Mouse (Mus musculus) lung, adult 2 months (tissue): Measurements from ENCODE around the gene Mfsd13b. TPM values are rescaled to one million over a fixed set of nuclear protein-coding genes. Genes with fewer than 3 reads are reported as not detected.
"Not testable (repeated sequence)": the region's sequence is repeated elsewhere in the genome, so short reads cannot be mapped to it uniquely, and the experiment has no call there.

ENCODE experiments used
- DNase-seq: peaks from one replicate; pipeline ENCODE4 v3.0.0; 2022
- H3K4me1 ChIP-seq: fragments of 200-500 bp; 2 replicates; pipeline ENCODE4 v1.6.1; 2011; ENCODE audit warnings: low read length; ENCODE audit not compliant: control insufficient read depth, insufficient read depth
- H3K4me3 ChIP-seq: fragments of 200-500 bp; replicated peaks from 2 replicates; pipeline ENCODE3; 2011; ENCODE audit warnings: low read depth, mild to moderate bottlenecking, control low read depth, low read length; ENCODE audit errors: extremely low read depth
- CTCF ChIP-seq: fragments of 200-500 bp; IDR thresholded peaks from 2 replicates; pipeline ENCODE4 v1.5.1; 2011; ENCODE audit warnings: mild to moderate bottlenecking, low read length, control low read depth; ENCODE audit not compliant: insufficient read depth
- POLR2A ChIP-seq: fragments of 200-500 bp; IDR thresholded peaks from 2 replicates; pipeline ENCODE4 v1.6.1; 2011; ENCODE audit warnings: low read depth, mild to moderate bottlenecking, control low read depth, low read length, borderline replicate concordance; ENCODE audit errors: extremely low read depth
- WGBS: fragments of 180-500 bp; shearing (Covaris S2); methylation state at CpG from one replicate; pipeline ENCODE4 v1.1.7; 2018; 5-methylcytosine and 5-hydroxymethylcytosine counted together
- polyA plus RNA-seq: library from polyadenylated mRNA; depleted of rRNA; stranded (reverse); fragments of >200 nt; gene quantifications from 2 replicates; pipeline ENCODE4 v1.2.3, GENCODE M21; 2012

The Mfsd13b gene
- polyA plus RNA-seq, 1 experiment: 0.19 TPM

- WGBS: 66% methylated on average over 10 of the region's 10 CpGs
- no peak overlapping the region for H3K4me3 ChIP-seq
- no peaks in the 10 kb centered on the region for H3K4me1 ChIP-seq
- DNase-seq: no peak
- TF ChIP-seq POLR2A: no peak
- TF ChIP-seq CTCF: no peak
These were observed 32.2 kb downstream of the Mfsd13b start for GRCm38 (mm10) chr7:121014486-121014885.

DNA sequence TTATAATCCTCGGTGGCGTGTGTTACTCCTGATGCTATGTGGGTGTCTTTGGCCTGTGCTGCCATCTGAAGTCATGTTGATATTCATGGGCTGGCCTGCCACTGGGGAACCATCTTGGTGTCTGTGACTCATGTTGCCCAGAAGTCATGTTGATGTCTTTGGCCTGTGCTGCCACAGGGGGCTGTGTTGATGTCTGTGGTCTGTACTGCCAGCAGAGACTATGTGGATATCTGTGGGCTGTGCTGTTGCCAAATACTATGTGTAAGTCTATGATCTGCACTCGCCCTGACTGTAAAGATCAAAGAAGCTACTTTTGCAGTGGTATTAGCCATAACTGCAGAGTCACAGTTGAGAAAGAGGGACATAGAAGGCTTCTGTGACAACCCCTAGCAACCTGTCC is 36.5 kb downstream of the Mfsd13b start:
- DNase-seq: no peak
- 87% methylated on average over 3 of the region's 3 CpGs for WGBS
- H3K4me1 ChIP-seq: no peaks in the 10 kb centered on the region
- H3K4me3 ChIP-seq: no peak overlapping the region
- no peak for TF ChIP-seq CTCF
- TF ChIP-seq POLR2A: no peak

GRCm38 (mm10) chr7:121020277-121020676 is 38.0 kb downstream of the Mfsd13b start:
- TF ChIP-seq POLR2A (no peak), CTCF (peak; percentile 64)
- DNase-seq: no peak
- WGBS: 28% methylated on average over 8 of the region's 8 CpGs

GRCm38 (mm10) chr7:121025221-121026008 is 43.1 kb downstream of the Mfsd13b start:
- 54% methylated on average over 6 of the region's 6 CpGs for WGBS
- no peak for DNase-seq
- Histone ChIP-seq H3K4me3 (no peak overlapping the region), H3K4me1 (no peaks in the 10 kb centered on the region)
- TF ChIP-seq CTCF: no peak
- TF ChIP-seq POLR2A: no peak

More at GRCm38 (mm10) chr7:121020277-121020676, 38.0 kb downstream of the Mfsd13b start:
- H3K4me3 ChIP-seq: no peak overlapping the region
- no peaks in the 10 kb centered on the region for H3K4me1 ChIP-seq

GRCm38 (mm10) chr7:121026300-121026699 is 44.0 kb downstream of the Mfsd13b start:
- WGBS: 51% methylated on average over 3 of the region's 3 CpGs
- no peak for DNase-seq
- TF ChIP-seq CTCF (no peak), POLR2A (no peak)
- no peaks in the 10 kb centered on the region for H3K4me1 ChIP-seq
- no peak overlapping the region for H3K4me3 ChIP-seq

GRCm38 (mm10) chr7:121029947-121030346 is 47.6 kb downstream of the Mfsd13b start:
- H3K4me1 ChIP-seq, H3K4me3 ChIP-seq, DNase-seq: not testable (repeated sequence)

DNA sequence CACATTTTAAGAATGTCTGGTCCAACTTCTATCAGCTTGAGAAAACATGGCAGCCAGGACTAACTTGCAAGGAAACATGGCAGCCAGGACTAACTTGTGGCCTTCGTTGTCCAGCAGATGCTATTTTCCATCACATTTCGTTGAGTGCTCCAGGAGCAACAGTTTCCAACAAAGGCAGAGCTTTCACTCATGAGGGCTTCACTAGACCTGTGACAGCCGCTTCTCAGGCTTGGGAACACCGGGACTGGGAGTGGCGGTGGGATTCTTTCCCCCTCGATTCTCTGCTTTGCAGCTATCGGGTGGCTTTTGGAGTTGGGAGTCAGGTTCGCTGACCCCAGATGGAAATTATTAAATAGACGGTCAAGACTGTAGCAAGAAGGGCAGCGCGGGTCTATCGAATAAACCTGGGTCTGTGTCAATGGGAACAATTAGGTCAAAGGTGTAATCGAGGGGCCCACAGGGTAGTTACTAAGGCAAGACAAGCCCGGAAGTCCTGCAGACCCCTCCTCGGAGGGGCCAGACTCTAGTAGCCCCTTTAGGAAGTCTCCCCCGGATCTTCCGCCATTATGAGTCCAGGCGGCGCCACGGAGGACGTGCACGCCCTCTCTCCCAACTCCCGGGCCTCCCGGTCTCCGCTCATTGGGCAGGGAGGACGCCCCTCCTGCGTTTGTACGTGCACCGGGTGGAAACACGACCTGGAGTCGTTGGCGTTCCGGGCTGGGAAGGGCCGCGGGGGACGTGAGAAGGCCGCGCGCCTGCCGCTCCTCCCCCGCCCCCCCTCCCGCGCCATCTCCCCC is 51.7 kb downstream of the Mfsd13b start, which contains the start of gene Mettl9:
TSS of gene Mettl9 (plus strand) at position 590 of the 797 bp plus-strand sequence.
- DNase-seq: peak; percentile 88
- Histone ChIP-seq H3K4me3 (peak within 1 kb of the TSS; percentile 72), H3K4me1 (peaks cover 5% of the 10 kb centered on the region; the same call in 1 of the 2 replicates)
- whole genome bisulfite sequencing: 3% methylated on average over 41 of the region's 43 CpGs
- TF ChIP-seq POLR2A (peak; percentile 85; the same call in 1 of the 2 replicates), CTCF (no peak)

GRCm38 (mm10) chr7:121034701-121035141 is 52.4 kb downstream of the Mfsd13b start:
- TF ChIP-seq POLR2A: no peak
- no peak for TF ChIP-seq CTCF
- DNase-seq: peak; percentile 75
- peaks cover 5% of the 10 kb centered on the region; the same call in 1 of the 2 replicates for H3K4me1 ChIP-seq
- peak overlapping the region; percentile 72 for H3K4me3 ChIP-seq
- under 1% methylated on average over 46 of the region's 63 CpGs for WGBS

GRCm38 (mm10) chr7:121035161-121035721 is 52.9 kb downstream of the Mfsd13b start:
- peak; percentile 52 for DNase-seq
- TF ChIP-seq CTCF: no peak
- WGBS: under 1% methylated on average over 24 of the region's 24 CpGs
- Histone ChIP-seq H3K4me3 (peak overlapping the region; percentile 72), H3K4me1 (peaks cover 5% of the 10 kb centered on the region; the same call in 1 of the 2 replicates)
